Mouse (Mus musculus) naive thymus-derived CD4-positive, alpha-beta T cell, adult 2 months (primary cell): ENCODE data around the gene Rtn4.
"Not testable (repeated sequence)": the region's sequence is repeated elsewhere in the genome, so short reads cannot be mapped to it uniquely, and the experiment has no call there.

ENCODE experiments used
- DNase-seq: peaks from one replicate; pipeline ENCODE4 v3.0.0-alpha.2; 2011; ENCODE audit warnings: low read depth

Gene Rtn4

GRCm38 (mm10) chr11:29714114-29714513 lies 21.4 kb downstream of the Rtn4 start:
- DNase-seq: no peak

GRCm38 (mm10) chr11:29714789-29715188 lies 22.0 kb downstream of the Rtn4 start:
- peak; percentile 54 for DNase-seq

- no peak for DNase-seq
Observed at GRCm38 (mm10) chr11:29715499-29715898, 22.8 kb downstream of the Rtn4 start.

- DNase-seq: no peak
Observed at GRCm38 (mm10) chr11:29718541-29718940, 25.8 kb downstream of the Rtn4 start.

- DNase-seq: no peak
Observed at GRCm38 (mm10) chr11:29719597-29719996, 26.9 kb downstream of the Rtn4 start.

- no peak for DNase-seq
Observed at GRCm38 (mm10) chr11:29724213-29724612, 31.5 kb downstream of the Rtn4 start.

DNA sequence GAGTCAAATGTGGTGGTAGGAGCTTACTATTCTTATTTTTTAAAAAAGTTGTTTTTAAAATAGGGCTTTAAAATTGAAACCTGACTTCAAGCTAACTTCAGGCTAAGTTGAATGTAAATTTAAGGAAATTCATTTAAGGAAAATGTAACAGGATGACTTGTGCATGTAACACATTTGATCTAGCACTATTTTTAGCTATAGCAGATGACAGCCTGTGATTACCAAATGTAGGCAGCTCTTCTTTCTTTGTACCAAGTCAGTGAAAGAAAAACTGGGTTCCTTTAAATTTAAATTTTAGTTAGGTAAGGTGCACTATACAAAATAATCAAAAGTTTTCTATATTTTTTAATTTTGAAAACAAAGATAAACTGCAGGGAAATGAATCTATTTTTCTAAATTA lies 32.4 kb downstream of the Rtn4 start:
- DNase-seq: no peak

GRCm38 (mm10) chr11:29725610-29726009 lies 32.9 kb downstream of the Rtn4 start:
- DNase-seq: no peak

DNA sequence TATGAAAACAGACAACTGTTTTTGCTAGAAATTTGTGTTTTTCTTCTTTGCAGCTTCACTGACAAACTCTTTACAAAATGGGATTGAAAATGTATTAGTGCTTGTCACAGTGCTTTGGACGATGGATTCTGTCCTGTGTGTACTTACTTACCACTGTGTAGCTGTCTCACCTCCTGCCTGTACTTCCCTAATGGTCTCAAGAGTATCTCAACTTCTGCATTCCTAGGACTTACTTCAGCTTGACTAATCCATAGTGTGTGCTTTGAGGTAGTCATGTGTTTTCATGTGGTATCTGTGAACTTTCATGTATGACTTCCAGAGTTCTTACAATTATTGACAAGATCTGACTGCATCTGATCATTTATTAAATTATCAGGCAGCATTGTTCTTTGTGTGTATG lies 35.2 kb downstream of the Rtn4 start:
- no peak for DNase-seq

GRCm38 (mm10) chr11:29739752-29740151 lies 47.0 kb downstream of the Rtn4 start:
- DNase-seq: no peak

GRCm38 (mm10) chr11:29744760-29745430 lies 52.1 kb downstream of the Rtn4 start:
- no peak for DNase-seq

- no peak for DNase-seq
Observed at GRCm38 (mm10) chr11:29745513-29745912, 52.8 kb downstream of the Rtn4 start.

DNA sequence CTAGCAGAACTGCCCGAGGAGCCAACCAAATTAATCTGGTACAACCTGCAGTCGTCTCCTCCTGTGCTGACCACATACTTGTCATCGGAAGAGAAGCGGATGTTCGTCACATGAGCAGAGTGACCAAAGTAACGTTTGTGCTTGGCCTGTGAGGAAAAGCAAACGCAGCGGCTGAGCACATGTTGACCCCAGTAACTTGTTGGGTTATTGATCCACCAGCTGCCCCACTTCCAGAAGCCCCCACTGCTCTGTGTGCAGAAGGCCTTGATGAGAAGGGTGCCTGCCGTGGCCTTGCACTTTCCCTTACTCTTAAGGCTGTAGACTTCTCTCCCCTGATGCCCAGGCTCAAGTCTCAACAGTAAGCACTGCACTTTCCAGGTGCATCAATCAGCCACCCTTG lies 53.5 kb downstream of the Rtn4 start:
- DNase-seq: no peak

GRCm38 (mm10) chr11:29747365-29747764 lies 54.6 kb downstream of the Rtn4 start:
- DNase-seq: no peak

DNA sequence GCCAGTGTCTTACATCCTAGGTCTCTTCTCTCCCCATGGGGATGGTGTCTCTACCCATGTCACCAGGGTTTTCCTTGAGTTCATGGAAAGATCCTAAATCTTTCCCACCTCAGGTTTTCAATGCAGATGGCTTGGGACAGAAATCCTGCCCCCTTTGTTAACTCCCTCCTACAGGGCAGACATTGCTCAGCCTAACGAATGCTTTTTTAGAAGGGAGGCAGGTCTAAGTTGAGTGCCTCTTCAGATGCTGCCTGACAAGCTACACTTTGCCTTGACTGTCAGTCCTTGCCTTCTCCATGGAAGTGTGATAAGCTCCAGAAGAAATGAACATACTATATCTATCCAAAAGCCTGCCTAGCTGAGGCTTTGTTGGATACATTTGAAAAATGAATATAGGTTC lies 55.1 kb downstream of the Rtn4 start:
- no peak for DNase-seq

DNA sequence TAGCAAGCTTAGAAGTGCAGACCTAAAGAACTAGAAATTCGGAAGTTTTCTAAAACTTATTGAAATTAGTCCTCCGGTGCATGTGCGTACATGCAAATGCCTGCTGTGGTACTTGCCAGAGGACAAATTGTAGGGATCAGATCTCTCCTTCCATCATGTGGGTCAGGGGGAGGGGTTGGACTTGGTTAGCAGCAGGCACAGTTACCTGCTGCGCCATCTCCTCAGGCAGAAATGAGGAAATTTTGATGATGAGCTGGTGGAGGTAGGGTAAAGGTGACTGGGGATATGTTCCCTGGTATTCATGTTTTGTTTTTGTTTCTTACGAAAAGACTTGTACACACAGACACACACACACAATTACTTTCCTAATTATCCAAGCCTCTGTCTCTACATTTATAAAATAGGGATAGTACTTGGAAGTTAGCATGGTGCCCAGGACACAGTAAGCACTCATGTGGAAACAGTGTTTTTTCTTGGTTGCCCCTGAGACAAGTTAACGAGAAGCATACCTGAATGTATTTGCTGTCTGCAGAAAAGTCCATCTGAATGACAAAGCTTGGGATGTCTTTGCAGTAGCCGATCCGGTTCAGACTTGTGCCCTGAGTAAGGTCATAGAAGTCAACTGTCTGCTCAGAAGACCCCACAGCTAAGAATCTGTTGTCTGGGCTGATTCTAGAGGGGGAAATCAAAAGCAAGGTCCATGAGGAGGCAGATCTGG lies 56.2 kb downstream of the Rtn4 start:
- no peak for DNase-seq

DNA sequence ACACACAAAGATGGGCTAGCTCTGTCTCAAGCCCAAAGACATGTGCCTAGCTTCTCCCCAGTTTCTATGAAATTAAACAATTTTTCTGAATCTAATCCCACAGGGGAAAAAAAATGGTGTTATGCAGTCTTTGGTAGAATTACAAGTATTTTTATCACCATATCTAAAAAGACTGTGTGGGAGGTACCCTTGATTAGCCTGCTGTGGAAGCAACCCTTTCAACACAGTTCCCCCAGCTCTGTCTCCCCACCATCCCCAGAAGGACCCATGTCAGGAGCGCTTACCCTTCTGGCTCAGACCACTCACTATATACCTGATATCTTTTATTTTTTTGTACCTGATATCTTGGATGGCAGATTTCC lies 56.7 kb downstream of the Rtn4 start:
- DNase-seq: no peak

- DNase-seq: no peak
Observed at GRCm38 (mm10) chr11:29751013-29751412, 58.3 kb downstream of the Rtn4 start.

GRCm38 (mm10) chr11:29751648-29752611 lies 59.2 kb downstream of the Rtn4 start:
- DNase-seq: no peak

- not testable (repeated sequence) for DNase-seq
Observed at GRCm38 (mm10) chr11:29756007-29756406, 63.3 kb downstream of the Rtn4 start.

GRCm38 (mm10) chr11:29758617-29759016 lies 65.9 kb downstream of the Rtn4 start:
- no peak for DNase-seq

- DNase-seq: no peak
Observed at GRCm38 (mm10) chr11:29761387-29761786, 68.6 kb downstream of the Rtn4 start.

GRCm38 (mm10) chr11:29762768-29763167 lies 70.0 kb downstream of the Rtn4 start:
- DNase-seq: no peak
